Mouse (Mus musculus) kidney, embryonic 14.5 days (tissue): Measurements from ENCODE around the gene Dnaic2. TPM values are rescaled to one million over a fixed set of nuclear protein-coding genes. Genes with fewer than 3 reads are reported as not detected.

ENCODE experiments used
- polyA plus RNA-seq: library from polyadenylated mRNA; unstranded; fragments of >200 nt; fragmentation: Nextera tagmentation; extraction: Ambion mirVana; gene quantifications from 2 replicates; pipeline ENCODE4 v1.2.1, GENCODE M21; 2014

Dnaic2 gene
- polyA plus RNA-seq, 1 experiment from 2014 or later, result 0.28 TPM

Other genes with a start within 250 kb of the Dnaic2 start
- 1,061 and 1,397 TPM in 2 replicates for gene Rpl38, start 58.9 kb upstream of the Dnaic2 start, polyA plus RNA-seq
- gene Ttyh2, start 52.0 kb upstream of the Dnaic2 start, polyA plus RNA-seq, result 9.1 and 10.4 TPM in 2 replicates
- 0.14 and 0.21 TPM in 2 replicates for gene Kif19a, start 38.0 kb downstream of the Dnaic2 start, polyA plus RNA-seq
- 0.77 and 1.6 TPM in 2 replicates for gene Btbd17, start 68.5 kb downstream of the Dnaic2 start, polyA plus RNA-seq
- 0.19 TPM in 1 of 2 replicates, not detected in the other for gene Gpr142, start 71.5 kb downstream of the Dnaic2 start, polyA plus RNA-seq
- gene Gprc5c, start 123.7 kb downstream of the Dnaic2 start, polyA plus RNA-seq, result 49.9 and 105 TPM in 2 replicates
- gene Cd300a, start 162.6 kb downstream of the Dnaic2 start, polyA plus RNA-seq, result 0.91 and 1.2 TPM in 2 replicates
- gene Cd300lb, start 207.0 kb downstream of the Dnaic2 start, polyA plus RNA-seq, result 0.21 and 0.49 TPM in 2 replicates
- gene Cd300c, start 241.7 kb downstream of the Dnaic2 start, polyA plus RNA-seq, result not detected in 2 replicates